Mouse (Mus musculus): Measurements from ENCODE around the gene Glmn. TPM values are rescaled to one million over a fixed set of nuclear protein-coding genes. Genes with fewer than 3 reads are reported as not detected.

Gene Glmn
- total and polyA plus RNA-seq, 3 experiments: 11.6 to 29.1 (median 28.2) TPM

- Histone ChIP-seq H3K79me2 (replicated peaks; ENCODE audit: control insufficient read depth, extremely low read depth, insufficient read depth, poor library complexity, severe bottlenecking) (no peaks in the 10 kb centered on the region), H3K27ac (ENCODE audit: insufficient read depth, low read depth) (no peak overlapping the region), H3K36me3 (replicated peaks in 1 of 2; ENCODE audit: control insufficient read depth in 1 of 2, insufficient read depth in 1 of 2, low read length in 1 of 2) (peaks cover 30 to 72% of the 10 kb centered on the region in 2 experiments), H3K27me3 (replicated peaks) (no peaks in the 10 kb centered on the region), H3K9me3 (replicated peaks; ENCODE audit: low read length) (no peaks in the 10 kb centered on the region), H3K4me1 (ENCODE audit: control insufficient read depth in 1 of 2, insufficient read depth in 2 of 2) (peaks cover 0 to 11% of the 10 kb centered on the region in 2 experiments; a peak in 2 of 4 replicates), H3K4me3 (replicated peaks in 1 of 3; ENCODE audit: low read depth in 2 of 3, low read length in 2 of 3, poor library complexity in 1 of 3) (no peak overlapping the region), H3K4me2 (ENCODE audit: insufficient read depth, low read depth, poor library complexity, severe bottlenecking) (no peak overlapping the region), H3K9ac (ENCODE audit: insufficient read depth, low read depth) (no peak overlapping the region)
- in situ Hi-C loops (cut with MboI; ENCODE audit: low pct_ligation_motif_present, low pct_unique_long_range_greater_than_20kb, low sequenced_read_pairs) (no loop called here), dilution Hi-C loops (cut with MboI; ENCODE audit: extremely low pct_ligation_motif_present, extremely low pct_unique_long_range_greater_than_20kb, low sequenced_read_pairs) (no loop called here)
- DNase-seq (ENCODE audit: extremely low read depth): no peak
- TF ChIP-seq NRF1 (IDR thresholded peaks at IDR 0.05; ENCODE audit: low read depth, low read length) (no peak), SIN3A (IDR thresholded peaks at IDR 0.05; ENCODE audit: low read length) (no peak)
Measured at GRCm38 (mm10) chr5:107554336-107554735, 43.4 kb downstream of the Glmn start.

- dilution Hi-C loops (cut with MboI; ENCODE audit: extremely low pct_ligation_motif_present, extremely low pct_unique_long_range_greater_than_20kb, low sequenced_read_pairs) (no loop called here), in situ Hi-C loops (cut with MboI; ENCODE audit: low pct_ligation_motif_present, low pct_unique_long_range_greater_than_20kb, low sequenced_read_pairs) (no loop called here)
- peaks cover 0 to 1% of the 10 kb centered on the region in 2 experiments; a peak in 1 of 4 replicates for H3K4me1 ChIP-seq (ENCODE audit: control insufficient read depth in 1 of 2, insufficient read depth in 2 of 2)
- no peak for DNase-seq (ENCODE audit: extremely low read depth)
- no peaks in the 10 kb centered on the region for H3K9me3 ChIP-seq (replicated peaks; ENCODE audit: low read length)
- H3K9ac ChIP-seq (ENCODE audit: insufficient read depth, low read depth): no peak overlapping the region
- no peak overlapping the region for H3K27ac ChIP-seq (ENCODE audit: insufficient read depth, low read depth)
- peaks cover 21 to 48% of the 10 kb centered on the region in 2 experiments for H3K36me3 ChIP-seq (replicated peaks in 1 of 2; ENCODE audit: control insufficient read depth in 1 of 2, insufficient read depth in 1 of 2, low read length in 1 of 2)
- no peak for TF ChIP-seq POLR2AphosphoS2 (IDR thresholded peaks at IDR 0.05; ENCODE audit: low read depth, low read length)
- no peak for TF ChIP-seq MAFK (IDR thresholded peaks at IDR 0.05; ENCODE audit: insufficient replicate concordance, low read length)
- no peak for TF ChIP-seq NELFE (IDR thresholded peaks at IDR 0.05; ENCODE audit: low read depth, low read length)
- TF ChIP-seq ZC3H11A (IDR thresholded peaks at IDR 0.05; ENCODE audit: low read depth, low read length): no peak
- no peak for TF ChIP-seq KAT2A (IDR thresholded peaks at IDR 0.05; ENCODE audit: insufficient replicate concordance, low read length)
- TF ChIP-seq RCOR1 (conservative IDR thresholded peaks at IDR 0.05; ENCODE audit: low read depth, low read length): no peak
- TF ChIP-seq IRF4 (IDR thresholded peaks at IDR 0.05; ENCODE audit: low read depth, low read length): no peak
- TF ChIP-seq MYC (IDR thresholded peaks at IDR 0.05; ENCODE audit: low read depth, low read length): no peak
- TF ChIP-seq RAD21 (IDR thresholded peaks at IDR 0.05; ENCODE audit: low read depth, low read length): no peak
- no peak for TF ChIP-seq JUN (IDR thresholded peaks at IDR 0.05; ENCODE audit: insufficient read depth, low read depth, low read length)
- TF ChIP-seq CHD1 (IDR thresholded peaks at IDR 0.05; ENCODE audit: low read depth, low read length): no peak
- no peak for TF ChIP-seq MEF2A (IDR thresholded peaks at IDR 0.05; ENCODE audit: borderline replicate concordance, low read depth, low read length)
- no peak for TF ChIP-seq TCF12 (IDR thresholded peaks at IDR 0.05; ENCODE audit: low read depth, low read length)
- no peaks in the 10 kb centered on the region for H3K27me3 ChIP-seq (replicated peaks)
- no peak overlapping the region for H3K4me3 ChIP-seq (replicated peaks in 1 of 3; ENCODE audit: low read depth in 2 of 3, low read length in 2 of 3, poor library complexity in 1 of 3)
- no peaks in the 10 kb centered on the region for H3K79me2 ChIP-seq (replicated peaks; ENCODE audit: control insufficient read depth, extremely low read depth, insufficient read depth, poor library complexity, severe bottlenecking)
- H3K4me2 ChIP-seq (ENCODE audit: insufficient read depth, low read depth, poor library complexity, severe bottlenecking): no peak overlapping the region
Measured at GRCm38 (mm10) chr5:107548444-107548843, 49.2 kb downstream of the Glmn start.

All from CH12.LX (cell line).